Mouse (Mus musculus): ENCODE data around the gene A930009A15Rik. TPM values are rescaled to one million over a fixed set of nuclear protein-coding genes. Genes with fewer than 3 reads are reported as not detected.
A peak's percentile ranks its signal among the peaks of the same experiment; 100 is the strongest.

Gene A930009A15Rik
- polyA plus RNA-seq, 1 experiment from 2014 or later: not detected

DNA sequence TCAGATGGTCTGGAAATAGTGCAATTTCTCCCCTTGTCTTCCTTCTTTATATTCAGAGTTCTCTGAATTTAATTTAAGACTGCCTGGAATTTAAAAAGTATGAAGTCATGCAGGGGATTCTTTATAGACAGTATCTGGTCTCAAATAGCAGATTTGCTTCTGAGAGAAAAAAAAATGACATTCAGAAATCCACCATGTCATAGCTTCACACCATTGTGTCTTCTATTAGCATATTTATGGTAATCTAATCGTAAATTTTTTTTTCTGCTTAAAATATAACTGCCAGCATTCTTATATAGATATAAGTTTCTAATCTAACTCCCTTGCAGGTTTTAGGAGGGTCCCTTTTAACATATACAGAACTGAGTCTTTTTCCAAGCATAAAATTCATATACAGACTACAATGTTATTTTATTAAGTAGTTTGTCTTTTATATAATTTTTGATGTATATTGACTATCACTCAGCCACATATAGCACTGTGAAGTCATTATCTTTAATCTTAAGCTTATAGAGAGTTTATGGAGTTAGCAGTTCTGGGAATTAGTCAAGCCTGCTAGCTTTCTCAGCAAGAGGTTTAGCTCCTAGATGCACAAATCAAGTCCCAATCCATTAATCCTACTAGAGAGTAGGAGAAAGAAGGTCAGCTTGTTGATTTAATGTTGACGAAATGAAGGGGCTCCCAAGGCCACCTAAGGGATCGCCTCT, 2.1 kb downstream of the A930009A15Rik start:
- Histone ChIP-seq H3K4me1 (ENCODE audit: control insufficient read depth, insufficient read depth, low read length) (no peaks in the 10 kb centered on the region), H3K27ac (ENCODE audit: low read length) (no peak overlapping the region), H3K9me3 (replicated peaks; ENCODE audit: control insufficient read depth, low read length) (no peaks in the 10 kb centered on the region), H3K4me3 (ENCODE audit: low read length) (no peak overlapping the region), H3K36me3 (ENCODE audit: control insufficient read depth, insufficient read depth) (no peaks in the 10 kb centered on the region), H3K4me2 (ENCODE audit: low read depth, low read length) (no peak overlapping the region), H3K9ac (ENCODE audit: low read length) (no peak overlapping the region), H3K27me3 (ENCODE audit: control insufficient read depth, insufficient read depth, low read length) (no peaks in the 10 kb centered on the region)
- no peak for ATAC-seq (replicated peaks; ENCODE audit: extremely low read depth, insufficient read depth, low FRiP score)
- WGBS: 52% methylated on average over 3 of the region's 3 CpGs

DNA sequence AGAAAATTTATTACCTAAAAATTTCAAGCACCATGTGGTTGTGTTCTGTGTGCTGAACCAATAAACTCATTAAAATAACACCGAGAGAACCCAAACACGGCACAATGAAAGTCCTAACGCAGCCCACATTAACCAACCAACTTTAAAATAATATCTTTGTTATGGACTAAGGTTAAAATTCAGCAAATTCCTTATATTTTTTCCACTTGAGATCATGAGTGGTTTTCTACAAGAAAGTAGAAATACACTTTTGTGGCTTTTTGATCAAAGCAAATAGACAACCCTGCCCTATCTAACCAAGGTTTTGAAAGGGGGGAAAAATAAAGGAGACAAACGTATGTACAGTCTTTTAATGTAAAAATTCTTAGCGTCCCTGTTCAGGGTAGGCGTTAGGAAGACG, 9.3 kb downstream of the A930009A15Rik start:
- Histone ChIP-seq H3K27ac (ENCODE audit: low read length) (no peak overlapping the region), H3K4me3 (ENCODE audit: low read length) (no peak overlapping the region), H3K36me3 (ENCODE audit: control insufficient read depth, insufficient read depth) (no peaks in the 10 kb centered on the region), H3K9me3 (replicated peaks; ENCODE audit: control insufficient read depth, low read length) (no peaks in the 10 kb centered on the region), H3K4me2 (ENCODE audit: low read depth, low read length) (no peak overlapping the region), H3K4me1 (ENCODE audit: control insufficient read depth, insufficient read depth, low read length) (no peaks in the 10 kb centered on the region), H3K9ac (ENCODE audit: low read length) (no peak overlapping the region), H3K27me3 (ENCODE audit: control insufficient read depth, insufficient read depth, low read length) (peaks cover 5% of the 10 kb centered on the region)
- no peak for ATAC-seq (replicated peaks; ENCODE audit: extremely low read depth, insufficient read depth, low FRiP score)
- WGBS: 70% methylated on average over 7 of the region's 7 CpGs

DNA sequence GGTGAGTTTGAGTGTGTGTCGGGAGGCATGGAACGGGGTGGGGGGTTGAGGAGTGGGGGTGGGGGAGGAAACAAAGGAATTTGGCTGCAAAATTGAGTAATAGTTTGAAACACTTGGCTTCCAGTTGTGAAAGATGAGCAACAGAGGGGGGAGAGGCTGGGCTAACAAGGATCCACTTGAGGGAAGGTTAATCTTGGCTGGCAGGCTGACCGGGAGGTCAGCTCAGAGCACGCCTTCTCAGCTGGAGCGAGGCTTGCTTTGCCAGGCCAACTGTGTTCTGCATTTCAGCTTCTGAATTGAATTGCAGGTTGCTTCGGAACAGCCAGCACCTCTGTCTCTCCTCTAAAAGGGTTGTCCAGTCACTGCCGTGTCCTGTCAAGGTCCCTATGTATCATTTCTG, 9.7 kb downstream of the A930009A15Rik start:
- peaks cover 7% of the 10 kb centered on the region for H3K27me3 ChIP-seq (ENCODE audit: control insufficient read depth, insufficient read depth, low read length)
- no peaks in the 10 kb centered on the region for H3K9me3 ChIP-seq (replicated peaks; ENCODE audit: control insufficient read depth, low read length)
- H3K36me3 ChIP-seq (ENCODE audit: control insufficient read depth, insufficient read depth): no peaks in the 10 kb centered on the region
- ATAC-seq (replicated peaks; ENCODE audit: extremely low read depth, insufficient read depth, low FRiP score): no peak
- H3K4me3 ChIP-seq (ENCODE audit: low read length): no peak overlapping the region
- H3K4me1 ChIP-seq (ENCODE audit: control insufficient read depth, insufficient read depth, low read length): no peaks in the 10 kb centered on the region
- no peak overlapping the region for H3K27ac ChIP-seq (ENCODE audit: low read length)
- H3K9ac ChIP-seq (ENCODE audit: low read length): no peak overlapping the region
- H3K4me2 ChIP-seq (ENCODE audit: low read depth, low read length): no peak overlapping the region
- WGBS: 26% methylated on average over 7 of the region's 7 CpGs

DNA sequence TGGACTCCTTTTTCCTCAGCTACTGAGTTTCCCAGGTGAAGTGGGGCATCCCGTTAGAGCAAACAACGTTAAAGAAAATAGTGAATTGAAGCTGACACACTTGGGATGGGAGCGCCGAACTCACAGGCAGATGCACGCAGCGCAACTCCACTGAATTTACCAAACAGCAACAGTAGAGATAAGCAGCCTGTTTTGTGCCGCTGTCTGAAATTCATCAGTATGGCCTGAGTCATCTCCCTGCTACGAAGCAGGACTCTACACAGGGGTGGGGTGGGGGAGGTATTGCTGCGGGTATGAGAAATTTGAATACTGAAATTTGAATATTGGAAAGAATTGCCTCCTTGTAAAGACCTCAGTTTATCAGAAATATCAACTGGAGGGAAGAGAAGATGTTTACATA, 12.2 kb downstream of the A930009A15Rik start:
- 64% methylated on average over 9 of the region's 9 CpGs for WGBS
- H3K36me3 ChIP-seq (ENCODE audit: control insufficient read depth, insufficient read depth): no peaks in the 10 kb centered on the region

DNA sequence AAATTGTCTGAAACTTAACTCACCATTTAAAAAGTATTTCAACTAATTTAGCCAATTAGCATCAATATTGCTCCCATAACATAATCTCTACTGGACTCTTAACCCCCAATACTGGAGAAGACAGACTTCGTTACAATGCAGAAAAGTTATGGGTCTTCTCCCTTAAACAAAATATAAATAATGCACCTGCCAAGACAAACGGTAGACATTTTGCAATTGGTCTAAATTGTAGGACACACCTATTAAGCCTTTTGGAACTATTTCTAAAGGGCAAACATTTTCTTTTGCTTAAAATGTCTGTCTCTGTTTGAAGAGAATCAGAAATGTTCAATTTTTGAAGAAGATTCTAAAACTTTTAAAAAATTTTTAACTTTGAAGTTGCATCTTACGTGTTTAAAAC, 13.3 kb downstream of the A930009A15Rik start:
- ATAC-seq (replicated peaks; ENCODE audit: extremely low read depth, insufficient read depth, low FRiP score): no peak
- WGBS: 76% methylated on average over 3 of the region's 3 CpGs
- Histone ChIP-seq H3K36me3 (ENCODE audit: control insufficient read depth, insufficient read depth) (no peaks in the 10 kb centered on the region), H3K27me3 (ENCODE audit: control insufficient read depth, insufficient read depth, low read length) (peaks cover 29% of the 10 kb centered on the region), H3K4me1 (ENCODE audit: control insufficient read depth, insufficient read depth, low read length) (peaks cover 13% of the 10 kb centered on the region), H3K9me3 (replicated peaks; ENCODE audit: control insufficient read depth, low read length) (no peaks in the 10 kb centered on the region), H3K4me2 (ENCODE audit: low read depth, low read length) (no peak overlapping the region), H3K9ac (ENCODE audit: low read length) (no peak overlapping the region), H3K27ac (ENCODE audit: low read length) (no peak overlapping the region), H3K4me3 (ENCODE audit: low read length) (no peak overlapping the region)

More for the DNA sequence above, 12.2 kb downstream of the A930009A15Rik start:
- Histone ChIP-seq H3K4me2 (ENCODE audit: low read depth, low read length) (no peak overlapping the region), H3K9me3 (replicated peaks; ENCODE audit: control insufficient read depth, low read length) (no peaks in the 10 kb centered on the region), H3K27ac (ENCODE audit: low read length) (no peak overlapping the region), H3K4me1 (ENCODE audit: control insufficient read depth, insufficient read depth, low read length) (peaks cover 7% of the 10 kb centered on the region), H3K4me3 (ENCODE audit: low read length) (no peak overlapping the region), H3K27me3 (ENCODE audit: control insufficient read depth, insufficient read depth, low read length) (peaks cover 19% of the 10 kb centered on the region), H3K9ac (ENCODE audit: low read length) (no peak overlapping the region)
- no peak for ATAC-seq (replicated peaks; ENCODE audit: extremely low read depth, insufficient read depth, low FRiP score)

DNA sequence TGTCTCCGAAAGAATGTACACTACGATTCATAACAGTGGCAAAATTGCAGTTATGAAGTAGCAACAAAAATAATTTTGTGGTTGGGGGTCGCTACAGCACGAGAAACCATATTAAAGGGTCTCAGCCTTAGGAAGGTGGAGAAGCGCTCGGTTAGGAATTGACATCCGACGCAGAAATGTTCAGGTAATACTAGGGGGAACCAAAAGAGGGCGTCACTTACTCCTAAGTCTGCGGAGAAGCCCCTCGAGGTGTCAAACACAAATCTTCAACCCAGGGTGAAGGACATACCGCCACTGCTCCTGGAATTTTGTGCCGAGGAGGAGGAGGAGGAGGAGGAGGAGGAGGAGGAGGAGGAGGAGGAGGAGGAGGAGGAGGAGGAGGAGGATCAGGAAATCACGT, 14.9 kb downstream of the A930009A15Rik start:
- no peak overlapping the region for H3K27ac ChIP-seq (ENCODE audit: low read length)
- H3K9me3 ChIP-seq (replicated peaks; ENCODE audit: control insufficient read depth, low read length): no peaks in the 10 kb centered on the region
- H3K4me1 ChIP-seq (ENCODE audit: control insufficient read depth, insufficient read depth, low read length): peaks cover 13% of the 10 kb centered on the region
- H3K9ac ChIP-seq (ENCODE audit: low read length): no peak overlapping the region
- no peak overlapping the region for H3K4me3 ChIP-seq (ENCODE audit: low read length)
- H3K27me3 ChIP-seq (ENCODE audit: control insufficient read depth, insufficient read depth, low read length): peaks cover 41% of the 10 kb centered on the region
- ATAC-seq (replicated peaks; ENCODE audit: extremely low read depth, insufficient read depth, low FRiP score): no peak
- no peak overlapping the region for H3K4me2 ChIP-seq (ENCODE audit: low read depth, low read length)
- no peaks in the 10 kb centered on the region for H3K36me3 ChIP-seq (ENCODE audit: control insufficient read depth, insufficient read depth)
- WGBS: 27% methylated on average over 13 of the region's 14 CpGs

DNA sequence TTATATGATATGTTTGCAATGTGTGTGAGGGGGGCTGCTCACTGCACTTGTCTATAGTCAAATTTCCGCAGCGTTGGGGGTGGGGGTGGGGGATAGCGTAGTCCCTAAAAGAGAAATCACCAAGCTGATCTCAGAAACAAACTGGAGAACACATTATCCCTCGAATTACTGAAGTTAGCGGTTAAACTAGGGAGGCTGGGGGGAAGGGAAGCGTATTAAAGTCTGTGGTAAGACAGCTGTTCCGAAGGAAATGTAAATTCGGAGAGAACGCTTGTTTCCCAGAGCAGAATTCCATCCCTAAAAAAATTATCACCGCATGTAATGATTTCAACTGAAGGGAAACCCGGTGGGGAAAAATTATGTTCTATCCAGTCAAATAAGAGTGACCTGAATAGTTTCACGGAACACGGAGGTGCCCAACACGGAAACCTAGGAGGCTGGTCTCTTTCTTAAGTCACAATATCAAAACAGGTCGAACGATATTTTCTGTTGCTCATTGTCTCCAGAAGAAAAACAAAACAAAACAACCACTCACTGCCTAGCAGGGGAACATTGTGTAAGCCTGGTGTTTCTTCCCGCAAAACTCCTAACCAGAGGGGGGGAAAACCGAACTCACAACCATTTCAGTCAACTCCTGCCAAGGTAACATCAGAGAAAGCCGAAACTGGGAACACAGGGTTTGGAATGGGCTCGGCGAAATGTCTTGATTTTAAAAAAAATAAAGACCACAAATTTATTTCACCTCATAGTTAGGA, 15.9 kb downstream of the A930009A15Rik start:
- H3K27me3 ChIP-seq (ENCODE audit: control insufficient read depth, insufficient read depth, low read length): peaks cover 42% of the 10 kb centered on the region
- no peak for ATAC-seq (replicated peaks; ENCODE audit: extremely low read depth, insufficient read depth, low FRiP score)
- H3K27ac ChIP-seq (ENCODE audit: low read length): no peak overlapping the region
- peaks cover 13% of the 10 kb centered on the region for H3K4me1 ChIP-seq (ENCODE audit: control insufficient read depth, insufficient read depth, low read length)
- peak overlapping the region; percentile 52 for H3K4me3 ChIP-seq (ENCODE audit: low read length)
- H3K9me3 ChIP-seq (replicated peaks; ENCODE audit: control insufficient read depth, low read length): no peaks in the 10 kb centered on the region
- WGBS: 2% methylated on average over 21 of the region's 21 CpGs
- H3K36me3 ChIP-seq (ENCODE audit: control insufficient read depth, insufficient read depth): no peaks in the 10 kb centered on the region
- H3K9ac ChIP-seq (ENCODE audit: low read length): no peak overlapping the region
- peak overlapping the region; percentile 78 for H3K4me2 ChIP-seq (ENCODE audit: low read depth, low read length)

DNA sequence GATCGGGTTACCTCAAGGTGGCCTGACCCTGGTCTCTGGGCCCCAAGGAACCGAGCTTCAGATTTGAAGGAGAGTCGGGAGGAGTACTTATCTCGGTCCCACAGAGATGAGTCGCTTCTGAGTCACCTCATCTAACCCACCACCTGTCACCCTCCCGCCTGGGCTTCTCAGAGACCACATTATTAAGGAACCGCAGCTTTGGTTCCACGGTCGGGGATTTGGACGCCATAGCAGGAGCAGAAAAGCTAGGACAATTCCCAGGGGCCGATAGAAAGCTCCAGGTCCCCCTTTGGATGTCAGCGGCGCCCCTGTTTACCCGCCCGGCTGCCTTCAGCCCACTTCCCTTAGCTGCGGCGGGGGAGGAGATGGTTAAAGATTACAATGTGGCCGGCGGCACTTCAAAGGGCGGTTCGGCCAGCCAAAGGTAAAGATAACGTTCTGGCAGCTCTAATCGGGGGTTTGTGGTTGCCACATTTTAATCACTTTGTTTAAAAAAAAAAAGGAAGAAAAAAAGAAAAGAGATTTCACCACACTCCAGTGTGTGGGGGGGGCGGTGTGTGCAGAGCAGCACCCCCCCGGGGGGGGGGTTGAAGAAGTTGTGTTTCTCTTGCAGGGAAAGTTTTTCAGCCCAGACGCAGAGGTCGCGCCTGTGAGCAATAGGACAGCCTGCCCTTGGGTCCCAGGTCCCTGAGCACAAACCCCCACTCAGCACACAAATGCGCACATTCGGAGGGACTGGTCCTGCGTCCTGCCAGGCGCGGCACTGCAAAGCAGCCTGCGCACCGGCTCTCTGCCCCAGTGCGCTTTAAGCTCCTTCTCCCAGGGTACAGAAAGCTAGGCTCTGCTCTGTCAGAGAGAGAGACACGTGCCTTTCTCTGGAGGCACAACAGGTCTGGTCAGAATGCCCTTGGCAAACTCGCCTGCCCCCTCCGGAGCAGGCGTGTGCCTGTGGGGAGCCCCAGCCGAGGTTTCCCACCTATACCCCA, 16.8 kb downstream of the A930009A15Rik start:
- H3K4me1 ChIP-seq (ENCODE audit: control insufficient read depth, insufficient read depth, low read length): peaks cover 13% of the 10 kb centered on the region
- H3K27ac ChIP-seq (ENCODE audit: low read length): no peak overlapping the region
- peak; percentile 68 for ATAC-seq (replicated peaks; ENCODE audit: extremely low read depth, insufficient read depth, low FRiP score)
- H3K4me2 ChIP-seq (ENCODE audit: low read depth, low read length): peak overlapping the region; percentile 78
- no peaks in the 10 kb centered on the region for H3K36me3 ChIP-seq (ENCODE audit: control insufficient read depth, insufficient read depth)
- WGBS: 1% methylated on average over 41 of the region's 41 CpGs
- no peaks in the 10 kb centered on the region for H3K9me3 ChIP-seq (replicated peaks; ENCODE audit: control insufficient read depth, low read length)
- H3K4me3 ChIP-seq (ENCODE audit: low read length): peak overlapping the region; percentile 52
- H3K9ac ChIP-seq (ENCODE audit: low read length): no peak overlapping the region
- H3K27me3 ChIP-seq (ENCODE audit: control insufficient read depth, insufficient read depth, low read length): peaks cover 42% of the 10 kb centered on the region

Measured in heart, embryonic 16.5 days (tissue).